Mouse (Mus musculus): ENCODE data around the gene Nabp1. TPM values are rescaled to one million over a fixed set of nuclear protein-coding genes. Genes with fewer than 3 reads are reported as not detected.
A peak's percentile ranks its signal among the peaks of the same experiment; 100 is the strongest.

The Nabp1 gene
- total and polyA plus RNA-seq, 2 experiments from 2014 or later, result 6.3 to 7.5 TPM

DNA sequence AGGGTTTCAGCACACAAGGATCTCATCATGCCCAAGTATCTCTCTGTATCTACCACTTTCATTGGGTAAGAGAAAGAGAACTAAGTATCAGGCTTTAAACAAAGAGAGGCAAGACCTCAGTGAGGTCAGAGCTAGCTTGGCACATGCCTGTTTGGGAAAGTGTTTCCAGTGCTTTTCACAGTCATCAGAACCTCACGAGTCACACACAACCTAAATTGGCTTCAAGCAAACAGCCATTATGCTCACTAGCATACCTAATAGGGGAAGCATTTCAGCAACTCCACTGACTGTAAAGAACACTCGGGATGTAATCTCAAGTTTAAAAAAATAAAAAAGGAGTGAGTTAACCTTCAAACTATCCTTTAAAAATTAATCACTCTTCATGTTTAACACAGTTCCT, 10.1 kb downstream of the Nabp1 start:
- H3K27me3 ChIP-seq (ENCODE audit: insufficient read depth, low read length), result no peaks in the 10 kb centered on the region

DNA sequence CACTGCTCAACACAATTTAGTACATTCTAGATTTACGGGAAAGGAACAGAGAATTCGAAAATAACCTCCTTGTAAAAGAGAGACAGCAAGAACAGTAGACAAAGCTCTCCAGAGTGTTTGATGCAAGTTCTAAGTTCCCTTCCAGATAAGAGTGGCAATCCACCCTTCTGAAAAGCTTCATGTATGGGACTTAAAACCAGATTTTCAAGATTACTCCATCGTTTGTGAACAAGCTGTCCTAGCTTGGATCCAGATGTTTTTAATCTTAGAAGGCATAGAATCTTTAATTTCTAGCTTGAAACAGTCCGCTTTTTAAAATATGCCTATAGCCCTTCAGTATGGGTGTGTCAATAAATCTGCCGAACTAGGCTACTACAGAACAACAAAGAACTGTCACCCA, 11.0 kb downstream of the Nabp1 start:
- Histone ChIP-seq H3K27ac (ENCODE audit: low read depth, low read length) (no peak overlapping the region), H3K4me3 (ENCODE audit: low read depth, low read length) (no peak overlapping the region), H3K9me3 (ENCODE audit: low read length) (no peaks in the 10 kb centered on the region), H3K36me3 (ENCODE audit: insufficient read depth) (0 out of 2 replicates have a peak, but pooled peaks cover 5% of the 10 kb centered on the region), H3K27me3 (ENCODE audit: insufficient read depth, low read length) (no peaks in the 10 kb centered on the region), H3K9ac (no peak overlapping the region), H3K4me2 (ENCODE audit: low read depth) (no peak overlapping the region), H3K4me1 (ENCODE audit: insufficient read depth) (no peaks in the 10 kb centered on the region)
- no peak for TF ChIP-seq CTCF (IDR thresholded peaks at IDR 0.05; ENCODE audit: low read depth)
- no peak for ATAC-seq
- DNase-seq, result no peak
- 94% methylated on average over 5 of the region's 5 CpGs for WGBS

More for the DNA sequence above, 10.1 kb downstream of the Nabp1 start:
- Histone ChIP-seq H3K9me3 (ENCODE audit: low read length) (no peaks in the 10 kb centered on the region), H3K4me1 (ENCODE audit: insufficient read depth) (no peaks in the 10 kb centered on the region), H3K36me3 (ENCODE audit: insufficient read depth) (0 out of 2 replicates have a peak, but pooled peaks cover 5% of the 10 kb centered on the region), H3K4me3 (ENCODE audit: low read depth, low read length) (no peak overlapping the region), H3K27ac (ENCODE audit: low read depth, low read length) (no peak overlapping the region), H3K9ac (no peak overlapping the region), H3K4me2 (ENCODE audit: low read depth) (no peak overlapping the region)
- DNase-seq, result no peak
- no peak for ATAC-seq
- WGBS, result 29% methylated on average over 2 of the region's 2 CpGs
- TF ChIP-seq CTCF (IDR thresholded peaks at IDR 0.05; ENCODE audit: low read depth), result no peak

DNA sequence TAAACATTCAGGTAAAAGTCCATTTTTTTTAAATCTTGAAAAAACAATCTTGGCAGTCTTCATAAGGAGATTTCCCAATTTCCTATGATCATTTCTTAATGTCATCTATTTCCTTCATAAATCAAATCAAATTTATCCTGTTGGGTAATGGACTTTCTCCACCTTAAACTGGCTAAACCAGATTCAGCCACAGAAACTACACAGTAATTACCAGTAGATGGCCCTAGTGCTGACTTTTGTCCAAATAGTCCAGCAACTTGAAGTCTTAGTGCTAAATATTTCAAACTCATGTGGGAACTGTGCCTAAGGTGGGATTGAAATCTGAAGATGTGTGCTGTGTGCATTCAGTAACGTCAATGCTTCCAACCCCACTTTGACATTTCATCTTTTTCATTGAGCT, 11.8 kb downstream of the Nabp1 start:
- DNase-seq (peak; percentile 28), ATAC-seq (no peak)
- H3K27me3 ChIP-seq (ENCODE audit: insufficient read depth, low read length), result no peaks in the 10 kb centered on the region
- H3K9ac ChIP-seq, result no peak overlapping the region
- no peak overlapping the region for H3K27ac ChIP-seq (ENCODE audit: low read depth, low read length)
- 41% methylated on average over 1 of the region's 1 CpGs for WGBS
- H3K36me3 ChIP-seq (ENCODE audit: insufficient read depth), result 0 out of 2 replicates have a peak, but pooled peaks cover 5% of the 10 kb centered on the region
- TF ChIP-seq CTCF (IDR thresholded peaks at IDR 0.05; ENCODE audit: low read depth), result peak; percentile 46; the same call in 1 of the 2 replicates
- H3K4me3 ChIP-seq (ENCODE audit: low read depth, low read length), result no peak overlapping the region
- no peaks in the 10 kb centered on the region for H3K9me3 ChIP-seq (ENCODE audit: low read length)
- H3K4me2 ChIP-seq (ENCODE audit: low read depth), result no peak overlapping the region
- H3K4me1 ChIP-seq (ENCODE audit: insufficient read depth), result no peaks in the 10 kb centered on the region

DNA sequence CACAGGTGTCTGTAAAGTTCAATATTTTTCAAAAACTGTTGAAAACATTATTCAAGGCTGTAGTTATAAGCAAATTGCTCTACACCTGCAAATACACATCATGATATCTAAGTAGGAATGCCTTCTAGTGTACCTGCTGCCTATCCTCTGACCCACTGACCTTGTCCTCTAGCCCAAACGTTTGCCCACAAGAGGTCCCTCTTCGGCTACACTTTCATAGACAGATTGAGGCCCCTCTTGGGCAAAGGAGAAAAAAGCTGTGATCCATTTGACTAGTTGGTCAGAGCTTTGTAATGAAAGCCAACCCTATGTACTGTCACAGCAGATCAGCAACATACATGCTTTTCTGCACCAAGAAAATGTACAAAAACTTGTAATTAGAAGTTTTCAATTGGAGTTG, 12.9 kb downstream of the Nabp1 start:
- H3K9me3 ChIP-seq (ENCODE audit: low read length), result no peaks in the 10 kb centered on the region
- H3K4me3 ChIP-seq (ENCODE audit: low read depth, low read length), result no peak overlapping the region
- H3K27ac ChIP-seq (ENCODE audit: low read depth, low read length), result no peak overlapping the region
- DNase-seq, result no peak
- H3K4me1 ChIP-seq (ENCODE audit: insufficient read depth), result no peaks in the 10 kb centered on the region
- 0 out of 2 replicates have a peak, but pooled peaks cover 5% of the 10 kb centered on the region for H3K36me3 ChIP-seq (ENCODE audit: insufficient read depth)
- 29% methylated on average over 2 of the region's 2 CpGs for WGBS
- H3K4me2 ChIP-seq (ENCODE audit: low read depth), result no peak overlapping the region
- H3K9ac ChIP-seq, result no peak overlapping the region
- TF ChIP-seq CTCF (IDR thresholded peaks at IDR 0.05; ENCODE audit: low read depth), result no peak
- no peak for ATAC-seq
- H3K27me3 ChIP-seq (ENCODE audit: insufficient read depth, low read length), result no peaks in the 10 kb centered on the region

DNA sequence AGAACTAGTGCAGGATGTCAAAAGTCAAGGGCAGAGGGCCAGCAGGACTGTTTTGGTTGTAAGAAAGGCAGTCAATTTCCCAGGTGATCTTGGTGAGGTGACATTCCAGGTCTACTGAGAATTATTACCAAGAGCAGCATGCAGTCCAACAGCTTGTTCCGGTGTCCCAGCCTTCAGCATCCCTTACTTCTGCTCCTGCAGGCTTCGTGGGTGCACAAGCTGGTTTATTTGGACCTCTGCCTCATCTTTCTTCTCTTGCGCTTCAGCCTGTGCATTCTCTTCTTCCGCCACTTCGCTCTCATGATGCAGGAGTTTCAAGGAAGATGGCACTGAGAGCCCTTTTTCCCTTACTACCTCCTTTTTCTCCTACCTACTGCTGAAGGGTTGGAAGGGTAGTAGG, 15.2 kb downstream of the Nabp1 start:
- Histone ChIP-seq H3K9ac (no peak overlapping the region), H3K4me3 (ENCODE audit: low read depth, low read length) (no peak overlapping the region), H3K9me3 (ENCODE audit: low read length) (no peaks in the 10 kb centered on the region), H3K27ac (ENCODE audit: low read depth, low read length) (no peak overlapping the region), H3K4me2 (ENCODE audit: low read depth) (no peak overlapping the region), H3K4me1 (ENCODE audit: insufficient read depth) (no peaks in the 10 kb centered on the region), H3K36me3 (ENCODE audit: insufficient read depth) (no peaks in the 10 kb centered on the region), H3K27me3 (ENCODE audit: insufficient read depth, low read length) (no peaks in the 10 kb centered on the region)
- 84% methylated on average over 5 of the region's 5 CpGs for WGBS
- ATAC-seq (no peak), DNase-seq (no peak)
- no peak for TF ChIP-seq CTCF (IDR thresholded peaks at IDR 0.05; ENCODE audit: low read depth)

DNA sequence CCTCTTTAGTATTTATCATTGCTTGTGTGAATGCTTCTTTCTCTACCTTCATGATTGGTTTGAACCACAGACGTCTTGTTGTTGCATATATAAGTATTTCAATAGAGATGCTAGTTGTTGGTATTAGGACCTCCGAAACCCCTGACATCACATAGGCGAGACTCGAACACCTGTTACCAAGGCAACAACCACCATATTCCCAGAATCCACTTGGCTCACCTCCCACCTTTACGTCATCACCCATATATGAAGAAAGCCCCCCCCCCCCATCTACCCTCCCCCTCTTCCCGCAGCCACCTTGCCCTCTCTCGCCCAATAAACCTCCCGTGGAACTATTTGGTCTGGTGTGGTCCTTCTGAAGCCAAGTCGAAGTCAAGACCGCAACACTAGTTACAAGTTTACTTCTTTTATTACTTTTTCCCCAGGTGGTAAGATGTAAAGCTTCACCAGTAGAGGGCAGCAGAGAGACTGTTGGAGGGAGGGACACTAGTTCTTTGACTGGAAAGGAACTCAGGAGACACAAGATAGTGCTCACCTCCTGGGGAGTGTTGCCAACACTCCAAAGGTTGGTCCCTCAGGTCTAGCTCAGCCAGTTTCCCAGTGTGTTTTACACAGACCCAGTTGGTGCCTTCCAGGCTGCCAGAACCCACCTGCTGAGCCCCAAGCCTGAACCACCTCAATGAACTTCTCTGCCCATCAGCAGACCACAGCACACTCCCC, 19.3 kb downstream of the Nabp1 start:
- peak; percentile 45 for DNase-seq
- no peak overlapping the region for H3K9ac ChIP-seq
- no peaks in the 10 kb centered on the region for H3K4me1 ChIP-seq (ENCODE audit: insufficient read depth)
- no peak overlapping the region for H3K27ac ChIP-seq (ENCODE audit: low read depth, low read length)
- H3K4me3 ChIP-seq (ENCODE audit: low read depth, low read length), result no peak overlapping the region
- H3K9me3 ChIP-seq (ENCODE audit: low read length), result no peaks in the 10 kb centered on the region
- no peaks in the 10 kb centered on the region for H3K27me3 ChIP-seq (ENCODE audit: insufficient read depth, low read length)
- H3K4me2 ChIP-seq (ENCODE audit: low read depth), result no peak overlapping the region
- WGBS, result 66% methylated on average over 10 of the region's 10 CpGs
- TF ChIP-seq CTCF (IDR thresholded peaks at IDR 0.05; ENCODE audit: low read depth), result peak; percentile 70
- no peaks in the 10 kb centered on the region for H3K36me3 ChIP-seq (ENCODE audit: insufficient read depth)
- no peak for ATAC-seq

DNA sequence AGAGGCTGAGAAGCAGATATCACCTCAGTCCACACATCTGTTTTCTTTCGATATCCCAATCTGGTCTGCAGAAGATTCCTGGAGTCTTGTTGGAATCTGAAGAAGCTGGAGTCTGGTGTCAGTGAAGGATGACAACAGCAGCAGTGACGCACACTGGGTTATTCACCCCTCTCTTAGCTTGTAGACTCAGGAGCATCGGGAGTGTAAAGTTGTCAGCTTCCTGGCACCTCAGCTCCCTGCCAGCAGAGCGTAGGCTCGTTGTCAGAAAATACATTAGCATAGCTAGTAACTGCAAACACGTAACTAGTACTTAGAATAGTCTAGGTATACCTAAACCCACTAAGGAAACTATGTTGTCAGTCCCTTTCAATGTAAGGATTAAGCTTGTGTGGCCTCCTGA, 20.1 kb downstream of the Nabp1 start:
- no peak overlapping the region for H3K4me2 ChIP-seq (ENCODE audit: low read depth)
- H3K9ac ChIP-seq, result no peak overlapping the region
- H3K4me1 ChIP-seq (ENCODE audit: insufficient read depth), result no peaks in the 10 kb centered on the region
- DNase-seq, result no peak
- H3K27ac ChIP-seq (ENCODE audit: low read depth, low read length), result no peak overlapping the region
- no peak overlapping the region for H3K4me3 ChIP-seq (ENCODE audit: low read depth, low read length)
- no peak for TF ChIP-seq CTCF (IDR thresholded peaks at IDR 0.05; ENCODE audit: low read depth)
- no peaks in the 10 kb centered on the region for H3K27me3 ChIP-seq (ENCODE audit: insufficient read depth, low read length)
- H3K36me3 ChIP-seq (ENCODE audit: insufficient read depth), result no peaks in the 10 kb centered on the region
- WGBS, result 68% methylated on average over 6 of the region's 6 CpGs
- ATAC-seq, result no peak
- no peaks in the 10 kb centered on the region for H3K9me3 ChIP-seq (ENCODE audit: low read length)
